Mouse (Mus musculus): ENCODE data around the gene Maml1. TPM values are rescaled to one million over a fixed set of nuclear protein-coding genes. Genes with fewer than 3 reads are reported as not detected.

Maml1 gene
- polyA plus RNA-seq, 1 experiment from 2014 or later, result 4.6 TPM

Small RNA genes lying within 50 kb of the gene (microRNA-seq; reads per million reads assigned to microRNA genes)
- gene Mir6919, result 1.3 reads per million

Other genes starting within 250 kb of the Maml1 start
- 35.7 and 38.2 TPM in 2 replicates for gene Tbc1d9b, start 160.9 kb downstream of the Maml1 start, polyA plus RNA-seq (2014; fragmentation: Nextera tagmentation; extraction: Ambion mirVana)
- 34.4 and 37.7 TPM in 2 replicates for gene Mrnip, start 117.9 kb downstream of the Maml1 start, polyA plus RNA-seq (2014; fragmentation: Nextera tagmentation; extraction: Ambion mirVana)
- 365 and 385 TPM in 2 replicates for gene Sqstm1, start 81.5 kb downstream of the Maml1 start, polyA plus RNA-seq (2014; fragmentation: Nextera tagmentation; extraction: Ambion mirVana)
- 55.7 and 56.0 TPM in 2 replicates for gene Mgat4b, start 81.4 kb downstream of the Maml1 start, polyA plus RNA-seq (2014; fragmentation: Nextera tagmentation; extraction: Ambion mirVana)
- 1.6 and 4.5 TPM in 2 replicates for gene Ltc4s, start 53.7 kb downstream of the Maml1 start, polyA plus RNA-seq (2014; fragmentation: Nextera tagmentation; extraction: Ambion mirVana)
- gene Canx, start 33.4 kb upstream of the Maml1 start, polyA plus RNA-seq (2014; fragmentation: Nextera tagmentation; extraction: Ambion mirVana), result 239 and 252 TPM in 2 replicates
- gene Cby3, start 62.2 kb upstream of the Maml1 start, polyA plus RNA-seq (2014; fragmentation: Nextera tagmentation; extraction: Ambion mirVana), result 0.68 and 1.3 TPM in 2 replicates
- gene Hnrnph1, start 84.7 kb upstream of the Maml1 start, polyA plus RNA-seq (2014; fragmentation: Nextera tagmentation; extraction: Ambion mirVana), result 429 and 439 TPM in 2 replicates
- 27.0 and 27.7 TPM in 2 replicates for gene Rufy1, start 138.8 kb upstream of the Maml1 start, polyA plus RNA-seq (2014; fragmentation: Nextera tagmentation; extraction: Ambion mirVana)